Mouse (Mus musculus): ENCODE measurements around the gene Megf6. TPM values are rescaled to one million over a fixed set of nuclear protein-coding genes. Genes with fewer than 3 reads are reported as not detected.

The Megf6 gene
- polyA plus RNA-seq, 1 experiment = 0.55 TPM

DNA sequence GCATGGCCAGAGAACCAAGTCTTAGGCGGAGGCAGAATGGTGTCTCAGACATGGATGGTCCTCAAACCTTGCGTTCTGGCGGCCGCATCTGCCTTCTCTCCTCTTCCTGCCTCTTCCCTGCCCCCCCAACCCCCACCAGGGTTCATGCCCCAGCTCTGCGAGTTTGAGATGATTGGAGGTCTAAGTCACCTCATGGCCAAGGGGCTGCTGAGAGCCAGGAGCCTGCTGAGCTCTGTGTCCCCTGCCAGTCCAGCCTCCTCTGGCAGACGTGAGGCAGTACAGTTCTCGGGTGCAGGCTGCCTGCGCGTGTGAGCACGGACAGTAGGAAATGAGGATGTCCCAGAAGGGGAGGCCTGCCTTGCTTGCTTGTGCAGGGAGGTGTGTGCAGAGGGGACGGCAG, 56.1 kb downstream of the Megf6 start:
- DNase-seq = no peak
- Histone ChIP-seq H3K36me3 (ENCODE audit: control insufficient read depth, insufficient read depth, low read length) (no peaks in the 10 kb centered on the region), H3K4me3 (ENCODE audit: insufficient read depth, low read depth, low read length) (no peak overlapping the region), H3K27ac (ENCODE audit: insufficient read depth, low read depth, low read length) (no peak overlapping the region), H3K27me3 (replicated peaks; ENCODE audit: control insufficient read depth, insufficient read depth, low read length) (no peaks in the 10 kb centered on the region), H3K4me1 (ENCODE audit: control insufficient read depth, insufficient read depth, low read length) (no peaks in the 10 kb centered on the region)
- 88% methylated on average over 11 of the region's 11 CpGs for WGBS
- TF ChIP-seq CTCF (conservative IDR thresholded peaks at IDR 0.05; ENCODE audit: insufficient read depth, insufficient read length, low read depth, low read length) (no peak), POLR2A (IDR thresholded peaks at IDR 0.05; ENCODE audit: low read depth, low read length) (no peak)

DNA sequence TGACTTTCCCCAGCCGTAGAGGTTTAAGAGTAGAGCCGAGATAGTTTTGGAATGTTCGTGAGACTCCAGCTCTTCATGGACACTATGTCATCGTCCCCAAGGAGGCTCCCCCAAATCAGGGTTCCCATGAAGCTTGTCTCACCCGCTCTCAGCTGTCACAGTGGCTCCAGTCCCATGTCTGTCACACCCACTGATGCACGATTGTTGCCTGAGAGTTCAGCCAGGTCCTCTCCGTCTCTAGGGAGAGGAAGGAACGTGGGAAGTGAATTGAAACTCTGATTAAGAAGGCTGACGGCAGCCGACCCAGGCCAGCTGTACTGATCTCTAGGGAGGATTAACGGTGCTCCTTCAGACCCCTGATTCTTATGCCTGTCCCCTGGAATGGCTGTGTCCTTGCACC, 57.8 kb downstream of the Megf6 start:
- 74% methylated on average over 11 of the region's 11 CpGs for WGBS
- no peaks in the 10 kb centered on the region for H3K36me3 ChIP-seq (ENCODE audit: control insufficient read depth, insufficient read depth, low read length)
- H3K4me3 ChIP-seq (ENCODE audit: insufficient read depth, low read depth, low read length) = no peak overlapping the region
- H3K4me1 ChIP-seq (ENCODE audit: control insufficient read depth, insufficient read depth, low read length) = no peaks in the 10 kb centered on the region
- no peak overlapping the region for H3K27ac ChIP-seq (ENCODE audit: insufficient read depth, low read depth, low read length)
- H3K27me3 ChIP-seq (replicated peaks; ENCODE audit: control insufficient read depth, insufficient read depth, low read length) = no peaks in the 10 kb centered on the region
- TF ChIP-seq CTCF (conservative IDR thresholded peaks at IDR 0.05; ENCODE audit: insufficient read depth, insufficient read length, low read depth, low read length) (no peak), POLR2A (IDR thresholded peaks at IDR 0.05; ENCODE audit: low read depth, low read length) (no peak)
- no peak for DNase-seq

DNA sequence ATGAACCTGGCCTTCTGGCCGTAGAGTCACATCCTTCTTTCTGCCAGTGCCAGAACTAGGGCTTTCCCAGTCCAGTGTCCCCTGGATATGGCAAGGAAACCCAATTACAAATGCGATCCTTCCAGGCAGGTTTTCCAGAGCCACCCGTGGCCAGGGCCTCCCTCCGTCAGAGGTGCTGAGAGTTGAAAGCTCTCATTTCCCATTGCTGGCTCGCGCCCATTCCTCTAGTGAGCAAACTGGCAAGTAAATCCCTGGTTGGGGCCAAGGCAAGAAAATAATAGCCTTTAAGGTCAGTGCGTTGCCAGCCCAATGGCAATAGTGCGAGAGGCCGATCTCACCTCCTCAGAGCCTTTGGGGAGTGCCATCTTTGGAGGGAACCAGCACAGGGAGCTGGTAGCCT, 59.0 kb downstream of the Megf6 start:
- DNase-seq = no peak
- Histone ChIP-seq H3K27ac (ENCODE audit: insufficient read depth, low read depth, low read length) (no peak overlapping the region), H3K36me3 (ENCODE audit: control insufficient read depth, insufficient read depth, low read length) (no peaks in the 10 kb centered on the region), H3K4me3 (ENCODE audit: insufficient read depth, low read depth, low read length) (no peak overlapping the region), H3K4me1 (ENCODE audit: control insufficient read depth, insufficient read depth, low read length) (no peaks in the 10 kb centered on the region), H3K27me3 (replicated peaks; ENCODE audit: control insufficient read depth, insufficient read depth, low read length) (no peaks in the 10 kb centered on the region)
- WGBS = 94% methylated on average over 9 of the region's 9 CpGs
- TF ChIP-seq CTCF (conservative IDR thresholded peaks at IDR 0.05; ENCODE audit: insufficient read depth, insufficient read length, low read depth, low read length) (no peak), POLR2A (IDR thresholded peaks at IDR 0.05; ENCODE audit: low read depth, low read length) (no peak)

DNA sequence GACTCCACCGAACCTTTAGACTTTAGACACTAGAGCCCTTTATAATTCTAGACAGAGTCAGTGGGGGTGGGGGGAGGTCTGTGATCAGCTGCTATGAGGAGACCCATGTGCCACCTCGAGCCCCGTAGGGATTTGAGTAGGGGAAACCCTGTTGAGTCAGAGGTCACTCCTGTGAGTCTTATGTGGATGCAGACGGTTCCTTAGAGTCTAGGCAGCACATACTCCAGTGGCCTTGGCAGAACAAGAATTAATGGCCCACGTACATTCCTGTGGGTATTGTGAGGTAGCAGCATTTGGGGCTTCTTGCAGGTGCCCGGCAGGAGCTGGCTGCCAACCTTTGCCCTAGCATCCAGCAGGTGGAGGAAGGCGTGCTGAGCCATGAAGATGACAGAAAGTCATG, 60.9 kb downstream of the Megf6 start:
- no peak overlapping the region for H3K4me3 ChIP-seq (ENCODE audit: insufficient read depth, low read depth, low read length)
- H3K27me3 ChIP-seq (replicated peaks; ENCODE audit: control insufficient read depth, insufficient read depth, low read length) = no peaks in the 10 kb centered on the region
- WGBS = 46% methylated on average over 7 of the region's 7 CpGs
- H3K27ac ChIP-seq (ENCODE audit: insufficient read depth, low read depth, low read length) = no peak overlapping the region
- DNase-seq = no peak
- no peaks in the 10 kb centered on the region for H3K36me3 ChIP-seq (ENCODE audit: control insufficient read depth, insufficient read depth, low read length)
- no peaks in the 10 kb centered on the region for H3K4me1 ChIP-seq (ENCODE audit: control insufficient read depth, insufficient read depth, low read length)
- TF ChIP-seq POLR2A (IDR thresholded peaks at IDR 0.05; ENCODE audit: low read depth, low read length) (no peak), CTCF (conservative IDR thresholded peaks at IDR 0.05; ENCODE audit: insufficient read depth, insufficient read length, low read depth, low read length) (no peak)

DNA sequence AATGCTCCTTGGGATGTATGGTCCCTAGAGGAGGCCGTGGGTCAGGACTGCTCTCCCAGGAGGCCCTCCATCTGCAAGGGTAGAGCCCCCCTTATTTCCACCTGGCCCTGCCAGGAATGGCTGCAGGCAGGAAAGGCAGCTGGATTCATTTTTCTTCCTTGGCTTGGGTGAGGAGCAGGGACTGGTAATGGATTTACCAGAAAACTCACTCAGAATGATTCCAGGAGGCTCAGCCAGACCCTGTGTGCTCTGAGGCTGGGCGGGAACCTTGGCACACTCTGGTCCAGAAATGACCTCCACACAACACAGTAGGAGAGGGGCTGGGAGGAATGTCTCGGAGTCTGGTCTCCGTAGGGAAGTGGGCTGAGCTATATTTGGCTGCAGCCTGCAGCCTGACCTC, 61.8 kb downstream of the Megf6 start:
- H3K4me1 ChIP-seq (ENCODE audit: control insufficient read depth, insufficient read depth, low read length) = no peaks in the 10 kb centered on the region
- no peaks in the 10 kb centered on the region for H3K27me3 ChIP-seq (replicated peaks; ENCODE audit: control insufficient read depth, insufficient read depth, low read length)
- TF ChIP-seq CTCF (conservative IDR thresholded peaks at IDR 0.05; ENCODE audit: insufficient read depth, insufficient read length, low read depth, low read length) (no peak), POLR2A (IDR thresholded peaks at IDR 0.05; ENCODE audit: low read depth, low read length) (no peak)
- H3K27ac ChIP-seq (ENCODE audit: insufficient read depth, low read depth, low read length) = no peak overlapping the region
- no peak overlapping the region for H3K4me3 ChIP-seq (ENCODE audit: insufficient read depth, low read depth, low read length)
- WGBS = 46% methylated on average over 4 of the region's 4 CpGs
- no peak for DNase-seq
- H3K36me3 ChIP-seq (ENCODE audit: control insufficient read depth, insufficient read depth, low read length) = no peaks in the 10 kb centered on the region

DNA sequence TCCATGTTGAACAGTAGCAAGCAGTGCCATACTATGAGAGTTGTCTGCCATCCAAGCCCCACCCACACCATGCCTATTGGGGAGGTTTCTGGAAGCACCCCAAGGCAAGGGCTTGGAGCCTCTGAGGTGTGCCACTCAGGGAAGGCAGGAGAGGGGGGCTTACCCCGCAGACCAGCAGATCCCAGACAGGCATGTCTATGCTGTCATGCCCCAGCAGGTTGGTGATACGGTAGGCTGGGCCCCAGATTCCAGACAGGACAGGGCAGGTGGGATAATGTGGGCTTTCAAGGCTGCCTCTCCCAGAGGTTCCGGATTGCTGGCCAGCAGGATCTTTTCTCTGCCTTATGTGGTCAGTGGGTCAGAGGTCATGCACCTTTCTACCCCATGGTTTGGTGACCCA, 65.5 kb downstream of the Megf6 start:
- DNase-seq = no peak
- Histone ChIP-seq H3K4me1 (ENCODE audit: control insufficient read depth, insufficient read depth, low read length) (no peaks in the 10 kb centered on the region), H3K27me3 (replicated peaks; ENCODE audit: control insufficient read depth, insufficient read depth, low read length) (no peaks in the 10 kb centered on the region), H3K4me3 (ENCODE audit: insufficient read depth, low read depth, low read length) (no peak overlapping the region), H3K27ac (ENCODE audit: insufficient read depth, low read depth, low read length) (no peak overlapping the region), H3K36me3 (ENCODE audit: control insufficient read depth, insufficient read depth, low read length) (no peaks in the 10 kb centered on the region)
- 46% methylated on average over 3 of the region's 3 CpGs for WGBS
- TF ChIP-seq POLR2A (IDR thresholded peaks at IDR 0.05; ENCODE audit: low read depth, low read length) = no peak
- no peak for TF ChIP-seq CTCF (conservative IDR thresholded peaks at IDR 0.05; ENCODE audit: insufficient read depth, insufficient read length, low read depth, low read length)

DNA sequence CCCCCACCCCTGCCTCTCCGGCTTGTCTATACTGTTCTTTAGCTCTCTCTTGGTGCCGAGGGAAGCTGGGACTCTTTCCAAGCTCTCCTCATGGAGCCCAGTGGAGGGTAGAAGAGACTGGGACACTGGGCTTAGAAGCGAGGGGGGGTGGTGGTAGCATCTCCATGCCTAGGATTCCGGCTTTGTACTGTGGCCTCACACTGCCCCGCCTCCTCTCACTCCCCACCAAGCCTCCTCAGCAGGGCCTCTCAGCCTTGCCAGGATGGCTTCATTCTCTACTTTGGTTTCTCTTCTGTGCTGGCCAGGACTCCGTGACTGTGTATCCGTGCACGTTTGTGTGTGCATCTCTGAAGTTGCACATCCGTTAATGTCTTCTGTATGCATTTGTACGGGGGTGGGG, 66.4 kb downstream of the Megf6 start:
- no peaks in the 10 kb centered on the region for H3K27me3 ChIP-seq (replicated peaks; ENCODE audit: control insufficient read depth, insufficient read depth, low read length)
- WGBS = 29% methylated on average over 10 of the region's 10 CpGs
- H3K4me3 ChIP-seq (ENCODE audit: insufficient read depth, low read depth, low read length) = no peak overlapping the region
- DNase-seq = no peak
- TF ChIP-seq POLR2A (IDR thresholded peaks at IDR 0.05; ENCODE audit: low read depth, low read length) (no peak), CTCF (conservative IDR thresholded peaks at IDR 0.05; ENCODE audit: insufficient read depth, insufficient read length, low read depth, low read length) (no peak)
- H3K36me3 ChIP-seq (ENCODE audit: control insufficient read depth, insufficient read depth, low read length) = no peaks in the 10 kb centered on the region
- no peak overlapping the region for H3K27ac ChIP-seq (ENCODE audit: insufficient read depth, low read depth, low read length)
- no peaks in the 10 kb centered on the region for H3K4me1 ChIP-seq (ENCODE audit: control insufficient read depth, insufficient read depth, low read length)

DNA sequence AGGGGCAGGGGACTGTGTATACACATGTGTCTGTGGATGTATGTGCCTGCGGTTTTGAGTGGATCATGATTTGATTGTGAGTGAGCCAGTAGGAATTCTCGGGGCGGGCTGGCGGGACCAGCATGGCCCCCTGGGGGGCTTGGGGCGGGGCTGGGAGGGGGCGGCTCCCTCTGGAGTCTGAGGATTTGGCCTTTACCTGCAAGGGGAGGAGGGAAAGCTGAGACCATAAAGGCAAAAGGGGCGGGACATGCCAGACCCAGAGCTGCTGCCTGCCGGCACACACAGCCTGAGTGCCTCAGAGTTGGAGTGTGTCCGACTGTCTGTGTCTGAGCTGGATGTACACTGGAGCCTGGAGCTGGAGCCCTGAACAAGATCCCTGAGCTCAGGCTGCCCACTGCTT, 66.8 kb downstream of the Megf6 start:
- Histone ChIP-seq H3K27me3 (replicated peaks; ENCODE audit: control insufficient read depth, insufficient read depth, low read length) (no peaks in the 10 kb centered on the region), H3K27ac (ENCODE audit: insufficient read depth, low read depth, low read length) (no peak overlapping the region), H3K4me1 (ENCODE audit: control insufficient read depth, insufficient read depth, low read length) (no peaks in the 10 kb centered on the region), H3K36me3 (ENCODE audit: control insufficient read depth, insufficient read depth, low read length) (no peaks in the 10 kb centered on the region), H3K4me3 (ENCODE audit: insufficient read depth, low read depth, low read length) (no peak overlapping the region)
- 13% methylated on average over 9 of the region's 9 CpGs for WGBS
- TF ChIP-seq CTCF (conservative IDR thresholded peaks at IDR 0.05; ENCODE audit: insufficient read depth, insufficient read length, low read depth, low read length) = no peak
- no peak for TF ChIP-seq POLR2A (IDR thresholded peaks at IDR 0.05; ENCODE audit: low read depth, low read length)
- no peak for DNase-seq
